Mouse (Mus musculus): ENCODE results near the gene Eed. TPM values are rescaled to one million over a fixed set of nuclear protein-coding genes. Genes with fewer than 3 reads are reported as not detected.

Gene Eed
- polyA plus RNA-seq, 1 experiment from 2014 or later, result 102 TPM

GRCm38 (mm10) chr7:90016930-90017588, 36.3 kb upstream of the Eed start:
- no peak overlapping the region for H3K4me3 ChIP-seq (ENCODE audit: low read depth, low read length)
- no peaks in the 10 kb centered on the region for H3K9me3 ChIP-seq (ENCODE audit: control insufficient read depth, low read length)
- ATAC-seq (replicated peaks; ENCODE audit: low FRiP score), result peak; percentile 80
- H3K4me2 ChIP-seq (ENCODE audit: low read depth, low read length, severe bottlenecking), result no peak overlapping the region
- no peaks in the 10 kb centered on the region for H3K36me3 ChIP-seq (ENCODE audit: control insufficient read depth, insufficient read depth, low read length)
- no peak overlapping the region for H3K27ac ChIP-seq (ENCODE audit: low read depth, low read length)
- no peak overlapping the region for H3K9ac ChIP-seq (ENCODE audit: low read length)
- H3K4me1 ChIP-seq (replicated peaks; ENCODE audit: control insufficient read depth, insufficient read depth, low read length), result no peaks in the 10 kb centered on the region; the same call in 1 of the 2 replicates
- DNase-seq (ENCODE audit: low spot score), result peak; percentile 67
- H3K27me3 ChIP-seq (ENCODE audit: control insufficient read depth, insufficient read depth, low read length), result no peaks in the 10 kb centered on the region
- 27% methylated on average over 5 of the region's 5 CpGs for WGBS

- H3K4me3 ChIP-seq (ENCODE audit: low read depth, low read length), result no peak overlapping the region
- no peaks in the 10 kb centered on the region for H3K36me3 ChIP-seq (ENCODE audit: control insufficient read depth, insufficient read depth, low read length)
- no peak overlapping the region for H3K27ac ChIP-seq (ENCODE audit: low read depth, low read length)
- WGBS, result 74% methylated on average over 4 of the region's 4 CpGs
- DNase-seq (ENCODE audit: low spot score) (no peak), ATAC-seq (replicated peaks; ENCODE audit: low FRiP score) (no peak)
- no peaks in the 10 kb centered on the region for H3K27me3 ChIP-seq (ENCODE audit: control insufficient read depth, insufficient read depth, low read length)
- H3K4me1 ChIP-seq (replicated peaks; ENCODE audit: control insufficient read depth, insufficient read depth, low read length), result no peaks in the 10 kb centered on the region; the same call in 1 of the 2 replicates
- H3K4me2 ChIP-seq (ENCODE audit: low read depth, low read length, severe bottlenecking), result no peak overlapping the region
- H3K9ac ChIP-seq (ENCODE audit: low read length), result no peak overlapping the region
- no peaks in the 10 kb centered on the region for H3K9me3 ChIP-seq (ENCODE audit: control insufficient read depth, low read length)
Measured at GRCm38 (mm10) chr7:90016459-90016858, 35.7 kb upstream of the Eed start.

- H3K27me3 ChIP-seq (ENCODE audit: control insufficient read depth, insufficient read depth, low read length), result no peaks in the 10 kb centered on the region
- H3K9me3 ChIP-seq (ENCODE audit: control insufficient read depth, low read length), result no peaks in the 10 kb centered on the region
- no peaks in the 10 kb centered on the region for H3K36me3 ChIP-seq (ENCODE audit: control insufficient read depth, insufficient read depth, low read length)
- DNase-seq (ENCODE audit: low spot score), result no peak
- WGBS, result 45% methylated on average over 8 of the region's 8 CpGs
- H3K4me2 ChIP-seq (ENCODE audit: low read depth, low read length, severe bottlenecking), result no peak overlapping the region
- no peak overlapping the region for H3K9ac ChIP-seq (ENCODE audit: low read length)
- H3K4me1 ChIP-seq (replicated peaks; ENCODE audit: control insufficient read depth, insufficient read depth, low read length), result no peaks in the 10 kb centered on the region
- no peak overlapping the region for H3K4me3 ChIP-seq (ENCODE audit: low read depth, low read length)
- ATAC-seq (replicated peaks; ENCODE audit: low FRiP score), result no peak
- no peak overlapping the region for H3K27ac ChIP-seq (ENCODE audit: low read depth, low read length)
Measured at GRCm38 (mm10) chr7:90006667-90007653, 26.2 kb upstream of the Eed start.

GRCm38 (mm10) chr7:90004781-90005180, 24.0 kb upstream of the Eed start:
- no peak for DNase-seq (ENCODE audit: low spot score)
- H3K4me3 ChIP-seq (ENCODE audit: low read depth, low read length), result no peak overlapping the region
- H3K9me3 ChIP-seq (ENCODE audit: control insufficient read depth, low read length), result no peaks in the 10 kb centered on the region
- no peak for ATAC-seq (replicated peaks; ENCODE audit: low FRiP score)
- no peaks in the 10 kb centered on the region for H3K4me1 ChIP-seq (replicated peaks; ENCODE audit: control insufficient read depth, insufficient read depth, low read length)
- no peak overlapping the region for H3K4me2 ChIP-seq (ENCODE audit: low read depth, low read length, severe bottlenecking)
- H3K27me3 ChIP-seq (ENCODE audit: control insufficient read depth, insufficient read depth, low read length), result no peaks in the 10 kb centered on the region
- no peak overlapping the region for H3K9ac ChIP-seq (ENCODE audit: low read length)
- no peak overlapping the region for H3K27ac ChIP-seq (ENCODE audit: low read depth, low read length)
- H3K36me3 ChIP-seq (ENCODE audit: control insufficient read depth, insufficient read depth, low read length), result no peaks in the 10 kb centered on the region
- 88% methylated on average over 3 of the region's 3 CpGs for WGBS

GRCm38 (mm10) chr7:90002375-90002774, 21.6 kb upstream of the Eed start:
- Histone ChIP-seq H3K9me3 (ENCODE audit: control insufficient read depth, low read length) (no peaks in the 10 kb centered on the region), H3K4me3 (ENCODE audit: low read depth, low read length) (no peak overlapping the region), H3K9ac (ENCODE audit: low read length) (no peak overlapping the region), H3K27ac (ENCODE audit: low read depth, low read length) (no peak overlapping the region), H3K4me1 (replicated peaks; ENCODE audit: control insufficient read depth, insufficient read depth, low read length) (no peaks in the 10 kb centered on the region), H3K4me2 (ENCODE audit: low read depth, low read length, severe bottlenecking) (no peak overlapping the region), H3K27me3 (ENCODE audit: control insufficient read depth, insufficient read depth, low read length) (no peaks in the 10 kb centered on the region), H3K36me3 (ENCODE audit: control insufficient read depth, insufficient read depth, low read length) (no peaks in the 10 kb centered on the region)
- DNase-seq (ENCODE audit: low spot score), result no peak
- ATAC-seq (replicated peaks; ENCODE audit: low FRiP score), result no peak
- 84% methylated on average over 2 of the region's 2 CpGs for WGBS

- Histone ChIP-seq H3K4me3 (ENCODE audit: low read depth, low read length) (no peak overlapping the region), H3K36me3 (ENCODE audit: control insufficient read depth, insufficient read depth, low read length) (no peaks in the 10 kb centered on the region), H3K9me3 (ENCODE audit: control insufficient read depth, low read length) (no peaks in the 10 kb centered on the region), H3K4me1 (replicated peaks; ENCODE audit: control insufficient read depth, insufficient read depth, low read length) (no peaks in the 10 kb centered on the region), H3K27ac (ENCODE audit: low read depth, low read length) (no peak overlapping the region), H3K27me3 (ENCODE audit: control insufficient read depth, insufficient read depth, low read length) (no peaks in the 10 kb centered on the region), H3K9ac (ENCODE audit: low read length) (no peak overlapping the region), H3K4me2 (ENCODE audit: low read depth, low read length, severe bottlenecking) (no peak overlapping the region)
- no peak for ATAC-seq (replicated peaks; ENCODE audit: low FRiP score)
- WGBS, result 94% methylated on average over 5 of the region's 5 CpGs
- DNase-seq (ENCODE audit: low spot score), result no peak
Measured at GRCm38 (mm10) chr7:89999491-89999890, 18.7 kb upstream of the Eed start.

- H3K4me2 ChIP-seq (ENCODE audit: low read depth, low read length, severe bottlenecking), result no peak overlapping the region
- peak; percentile 57; the same call in 1 of the 2 replicates for ATAC-seq (replicated peaks; ENCODE audit: low FRiP score)
Measured at GRCm38 (mm10) chr7:89998624-89999006, 17.8 kb upstream of the Eed start.

GRCm38 (mm10) chr7:89998006-89998623, 17.3 kb upstream of the Eed start:
- Histone ChIP-seq H3K27ac (ENCODE audit: low read depth, low read length) (no peak overlapping the region), H3K36me3 (ENCODE audit: control insufficient read depth, insufficient read depth, low read length) (no peaks in the 10 kb centered on the region), H3K9me3 (ENCODE audit: control insufficient read depth, low read length) (no peaks in the 10 kb centered on the region), H3K4me3 (ENCODE audit: low read depth, low read length) (no peak overlapping the region), H3K27me3 (ENCODE audit: control insufficient read depth, insufficient read depth, low read length) (no peaks in the 10 kb centered on the region), H3K4me1 (replicated peaks; ENCODE audit: control insufficient read depth, insufficient read depth, low read length) (no peaks in the 10 kb centered on the region), H3K9ac (ENCODE audit: low read length) (peak overlapping the region; percentile 27; the same call in 1 of the 2 replicates), H3K4me2 (ENCODE audit: low read depth, low read length, severe bottlenecking) (peak overlapping the region; percentile 19; the same call in 1 of the 2 replicates)
- 4% methylated on average over 10 of the region's 10 CpGs for WGBS
- DNase-seq (ENCODE audit: low spot score) (peak; percentile 69), ATAC-seq (replicated peaks; ENCODE audit: low FRiP score) (peak; percentile 86)

More at GRCm38 (mm10) chr7:89998624-89999006, 17.8 kb upstream of the Eed start:
- Histone ChIP-seq H3K9me3 (ENCODE audit: control insufficient read depth, low read length) (no peaks in the 10 kb centered on the region), H3K27me3 (ENCODE audit: control insufficient read depth, insufficient read depth, low read length) (no peaks in the 10 kb centered on the region), H3K27ac (ENCODE audit: low read depth, low read length) (no peak overlapping the region), H3K4me1 (replicated peaks; ENCODE audit: control insufficient read depth, insufficient read depth, low read length) (no peaks in the 10 kb centered on the region), H3K36me3 (ENCODE audit: control insufficient read depth, insufficient read depth, low read length) (no peaks in the 10 kb centered on the region), H3K4me3 (ENCODE audit: low read depth, low read length) (no peak overlapping the region), H3K9ac (ENCODE audit: low read length) (peak overlapping the region; percentile 27; the same call in 1 of the 2 replicates)
- WGBS, result 80% methylated on average over 2 of the region's 2 CpGs
- DNase-seq (ENCODE audit: low spot score), result no peak

Data from forebrain, embryonic 11.5 days (tissue).